Mouse (Mus musculus) stomach, embryonic 14.5 days (tissue): ENCODE results near the gene Trim33. TPM values are rescaled to one million over a fixed set of nuclear protein-coding genes. Genes with fewer than 3 reads are reported as not detected.
A peak's percentile ranks its signal among the peaks of the same experiment; 100 is the strongest.

Experiments used
- ATAC-seq: fragments of 200-750 bp; cut with Nextera tagmentation; 2 replicates; pipeline ENCODE4 v1.8.0; 2017; ENCODE audit warnings: low read depth, moderate TSS enrichment; ENCODE audit not compliant: insufficient number of reproducible peaks, insufficient read depth, low FRiP score
- H3K27ac ChIP-seq: fragments of 300-500 bp; sonication (generic); 2 replicates; pipeline ENCODE4 v1.5.1; 2014; ENCODE audit warnings: mild to moderate bottlenecking, low read length, moderate library complexity, mixed read lengths
- H3K27me3 ChIP-seq: fragments of 300-500 bp; sonication (generic); 2 replicates; pipeline ENCODE4 v1.6.1; 2014; ENCODE audit warnings: low read length, control low read depth, mixed read lengths; ENCODE audit not compliant: control insufficient read depth, insufficient read depth
- H3K36me3 ChIP-seq: fragments of 300-500 bp; sonication (generic); 2 replicates; pipeline ENCODE4 v1.6.1; 2014; ENCODE audit warnings: mild to moderate bottlenecking, control low read depth, low read length, moderate library complexity, mixed read lengths; ENCODE audit not compliant: control insufficient read depth, insufficient read depth
- H3K4me1 ChIP-seq: fragments of 300-500 bp; sonication (generic); 2 replicates; pipeline ENCODE4 v1.6.1; 2014; ENCODE audit warnings: low read length, control low read depth, mixed read lengths; ENCODE audit not compliant: control insufficient read depth, insufficient read depth
- H3K4me2 ChIP-seq: fragments of 300-500 bp; sonication (generic); replicated peaks from 2 replicates; pipeline ENCODE4 v1.6.1; 2014; ENCODE audit warnings: low read depth, low read length, control low read depth
- H3K4me3 ChIP-seq: fragments of 300-500 bp; sonication (generic); 2 replicates; pipeline ENCODE4 v1.5.1; 2014; ENCODE audit warnings: low read depth, low read length, control low read depth
- H3K9ac ChIP-seq: fragments of 300-500 bp; sonication (generic); replicated peaks from 2 replicates; pipeline ENCODE4 v1.6.1; 2014; ENCODE audit warnings: low read depth, mild to moderate bottlenecking, control low read depth, low read length, moderate library complexity, mixed read lengths
- H3K9me3 ChIP-seq: fragments of 300-500 bp; sonication (generic); 2 replicates; pipeline ENCODE4 v1.6.1; 2016; ENCODE audit warnings: low read depth, low read length, control low read depth; ENCODE audit not compliant: control insufficient read depth
- WGBS: fragments of 180-500 bp; shearing (Covaris S2); extraction: QIAGEN DNeasy Blood & Tissue Kit; methylation state at CpG from one replicate; pipeline ENCODE4 v1.1.7; 2014; 5-methylcytosine and 5-hydroxymethylcytosine counted together
- polyA plus RNA-seq: library from polyadenylated mRNA; unstranded; fragments of >200 nt; fragmentation: Nextera tagmentation; extraction: Ambion mirVana; gene quantifications from 2 replicates; pipeline ENCODE4 v1.2.1, GENCODE M21; 2014

The Trim33 gene
- polyA plus RNA-seq, 1 experiment from 2014 or later, result 36.4 TPM

DNA sequence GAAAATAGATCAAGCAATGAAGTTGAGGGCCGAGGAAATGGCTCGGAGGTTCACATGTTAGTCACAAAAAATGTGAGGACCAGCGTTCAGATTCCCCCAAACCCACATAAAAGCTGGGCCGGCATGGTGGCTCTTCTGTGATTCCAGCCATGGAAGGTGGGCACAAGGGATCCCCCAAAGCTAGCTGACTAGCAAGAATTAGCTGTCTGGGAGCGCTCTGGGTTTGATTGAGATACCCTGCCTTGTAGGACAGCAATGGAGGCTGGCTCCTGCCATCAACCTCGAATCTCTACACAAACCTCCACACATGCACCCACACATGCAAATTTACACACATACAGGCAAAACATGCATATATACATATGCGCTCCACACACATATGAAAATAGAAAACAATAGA is 105.4 kb downstream of the Trim33 start:
- H3K9ac ChIP-seq, result no peak overlapping the region
- no peaks in the 10 kb centered on the region for H3K4me1 ChIP-seq
- H3K9me3 ChIP-seq, result no peaks in the 10 kb centered on the region
- 88% methylated on average over 7 of the region's 7 CpGs for WGBS
- H3K27me3 ChIP-seq, result no peaks in the 10 kb centered on the region
- no peaks in the 10 kb centered on the region for H3K36me3 ChIP-seq
- no peak overlapping the region for H3K27ac ChIP-seq
- no peak overlapping the region for H3K4me2 ChIP-seq
- no peak for ATAC-seq
- H3K4me3 ChIP-seq, result no peak overlapping the region

DNA sequence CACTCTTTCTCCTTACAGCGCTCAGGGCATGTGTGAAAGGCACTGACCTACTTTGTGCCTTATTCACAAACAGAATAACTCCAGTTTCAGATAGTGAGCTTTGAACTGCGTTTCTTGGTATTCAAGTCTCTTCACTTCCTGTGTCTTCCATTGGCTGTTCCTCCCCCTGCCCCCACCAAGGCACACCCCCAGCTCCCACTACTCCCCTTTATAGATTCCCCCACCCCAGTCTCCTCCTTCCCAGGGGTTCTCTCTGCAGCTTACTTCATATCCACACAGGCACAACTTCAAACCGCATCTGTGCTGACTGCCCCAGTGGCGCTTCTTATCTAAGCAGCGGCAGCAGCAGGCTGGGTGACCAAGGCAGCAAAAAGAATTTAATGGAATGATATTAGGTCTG is 105.9 kb downstream of the Trim33 start:
- Histone ChIP-seq H3K27me3 (no peaks in the 10 kb centered on the region), H3K4me1 (no peaks in the 10 kb centered on the region), H3K9ac (no peak overlapping the region), H3K36me3 (no peaks in the 10 kb centered on the region), H3K9me3 (no peaks in the 10 kb centered on the region), H3K4me3 (no peak overlapping the region), H3K27ac (no peak overlapping the region), H3K4me2 (no peak overlapping the region)
- ATAC-seq, result no peak
- WGBS, result 69% methylated on average over 5 of the region's 5 CpGs

DNA sequence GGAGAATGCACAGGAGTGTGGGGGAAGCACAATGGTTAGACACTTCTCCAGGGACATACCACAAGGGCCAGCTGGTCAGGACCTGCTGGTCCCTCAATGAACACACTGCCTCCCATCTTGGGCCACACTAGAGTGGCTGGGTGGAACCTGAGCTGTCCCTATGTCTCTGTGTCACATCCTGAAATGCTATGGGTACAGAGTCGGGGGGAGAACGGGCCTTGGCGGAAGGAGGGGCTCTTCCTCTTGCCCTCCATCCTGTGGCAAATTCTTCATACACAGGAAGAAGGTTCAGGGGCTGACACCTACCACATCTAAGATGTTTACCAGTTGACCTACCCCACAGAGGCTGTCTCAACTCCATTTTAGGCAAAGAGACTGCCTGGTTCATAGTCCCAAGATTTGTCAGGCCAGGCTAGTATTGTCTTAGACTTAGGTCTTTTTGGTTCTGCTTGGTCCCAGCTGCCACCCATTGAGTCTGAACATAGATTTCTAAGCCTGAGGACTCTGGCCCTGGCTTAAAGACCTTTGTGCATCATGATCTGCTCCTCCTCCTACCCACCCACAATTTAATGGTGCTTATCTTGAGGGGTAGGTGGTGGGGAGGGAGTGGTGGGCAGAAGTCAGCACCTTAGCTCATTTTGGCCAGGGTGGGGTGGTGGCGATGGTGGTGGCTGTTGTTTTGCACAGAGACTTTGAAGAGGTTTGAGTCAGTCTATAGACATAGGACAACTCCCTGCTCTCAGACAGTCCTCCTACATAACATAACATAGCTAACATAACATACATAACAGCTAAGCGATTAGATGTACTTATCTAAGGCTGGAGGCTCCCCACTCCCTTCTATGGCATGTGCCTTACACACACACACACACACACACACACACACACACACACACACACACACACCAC is 106.5 kb downstream of the Trim33 start:
- WGBS, result 83% methylated on average over 5 of the region's 5 CpGs
- no peak overlapping the region for H3K27ac ChIP-seq
- H3K9me3 ChIP-seq, result no peaks in the 10 kb centered on the region
- no peak overlapping the region for H3K4me3 ChIP-seq
- no peaks in the 10 kb centered on the region for H3K27me3 ChIP-seq
- H3K36me3 ChIP-seq, result no peaks in the 10 kb centered on the region
- no peak for ATAC-seq
- H3K4me1 ChIP-seq, result no peaks in the 10 kb centered on the region
- no peak overlapping the region for H3K4me2 ChIP-seq
- H3K9ac ChIP-seq, result no peak overlapping the region

DNA sequence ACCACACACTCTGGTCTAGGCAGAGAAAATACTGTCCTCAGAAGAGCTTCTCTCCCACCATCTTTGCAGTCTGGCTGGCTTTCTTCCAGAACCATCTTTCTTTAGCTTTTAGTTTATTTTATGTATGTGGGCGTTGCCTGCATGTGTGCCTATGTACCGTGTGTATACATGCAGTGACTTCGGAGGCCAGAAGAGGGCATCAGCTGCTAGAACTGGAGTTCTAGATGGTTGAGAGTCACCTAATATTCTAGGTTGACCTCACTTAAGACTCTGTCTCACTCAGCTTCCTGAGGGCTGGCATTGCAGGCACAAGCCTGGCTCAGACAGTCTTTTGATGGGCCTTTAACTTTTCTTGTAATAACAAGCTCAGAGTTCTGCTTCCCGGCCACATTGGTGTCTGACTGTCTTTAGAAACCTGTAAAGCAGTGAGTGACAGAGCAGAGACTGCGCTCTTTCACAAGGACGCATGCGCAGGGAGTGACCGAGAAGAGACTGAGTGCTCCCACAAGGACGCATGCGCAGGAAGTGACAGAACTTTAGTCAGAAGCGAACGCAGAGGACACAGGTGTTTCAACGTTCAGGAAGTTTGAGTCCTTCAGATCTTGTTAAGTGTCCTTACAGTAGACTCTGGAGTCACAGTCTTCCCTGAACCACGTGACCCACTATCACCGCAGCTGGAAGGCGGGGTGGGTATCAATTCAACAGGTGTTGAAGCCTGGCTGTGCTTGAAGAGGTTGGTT is 107.4 kb downstream of the Trim33 start:
- no peak overlapping the region for H3K9ac ChIP-seq
- no peak for ATAC-seq
- H3K4me3 ChIP-seq, result no peak overlapping the region
- H3K4me2 ChIP-seq, result no peak overlapping the region
- no peaks in the 10 kb centered on the region for H3K27me3 ChIP-seq
- WGBS, result 87% methylated on average over 16 of the region's 16 CpGs
- no peak overlapping the region for H3K27ac ChIP-seq
- H3K4me1 ChIP-seq, result no peaks in the 10 kb centered on the region
- no peaks in the 10 kb centered on the region for H3K36me3 ChIP-seq
- H3K9me3 ChIP-seq, result no peaks in the 10 kb centered on the region

DNA sequence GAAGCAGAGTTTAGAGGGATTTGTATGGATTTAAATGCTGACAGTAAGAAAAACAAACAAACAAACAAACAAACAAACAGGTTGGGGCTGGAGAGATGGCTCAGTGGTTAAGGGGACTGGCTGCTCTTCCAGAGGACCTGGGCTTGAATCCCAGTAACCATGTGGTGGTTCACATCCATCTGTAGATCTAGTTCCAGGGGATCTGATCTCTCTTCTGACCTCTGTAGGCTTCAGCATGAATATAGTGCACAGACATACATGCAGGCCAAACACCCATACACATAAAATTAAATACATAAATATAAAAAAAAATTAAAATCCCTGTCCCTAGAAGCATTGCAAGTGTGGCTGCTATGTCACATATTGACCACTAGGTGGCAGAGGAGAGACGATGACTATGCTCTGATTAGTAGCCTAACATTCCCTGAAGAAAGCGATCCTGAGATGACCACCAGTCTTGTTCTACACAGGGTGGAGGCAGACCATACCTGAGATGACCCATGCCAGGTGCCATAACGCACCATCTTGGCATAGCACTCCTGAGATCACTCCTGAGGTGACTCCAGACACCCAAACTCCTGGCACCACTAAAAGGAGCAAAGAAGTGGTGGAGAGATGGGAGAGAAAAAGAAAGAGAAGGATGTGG is 113.6 kb downstream of the Trim33 start:
- no peak overlapping the region for H3K4me3 ChIP-seq
- H3K36me3 ChIP-seq, result no peaks in the 10 kb centered on the region
- 4% methylated on average over 3 of the region's 3 CpGs for WGBS
- H3K27me3 ChIP-seq, result no peaks in the 10 kb centered on the region
- H3K4me2 ChIP-seq, result no peak overlapping the region
- no peaks in the 10 kb centered on the region for H3K9me3 ChIP-seq
- H3K4me1 ChIP-seq, result no peaks in the 10 kb centered on the region
- no peak overlapping the region for H3K27ac ChIP-seq
- peak; percentile 76; the same call in 1 of the 2 replicates for ATAC-seq
- no peak overlapping the region for H3K9ac ChIP-seq

DNA sequence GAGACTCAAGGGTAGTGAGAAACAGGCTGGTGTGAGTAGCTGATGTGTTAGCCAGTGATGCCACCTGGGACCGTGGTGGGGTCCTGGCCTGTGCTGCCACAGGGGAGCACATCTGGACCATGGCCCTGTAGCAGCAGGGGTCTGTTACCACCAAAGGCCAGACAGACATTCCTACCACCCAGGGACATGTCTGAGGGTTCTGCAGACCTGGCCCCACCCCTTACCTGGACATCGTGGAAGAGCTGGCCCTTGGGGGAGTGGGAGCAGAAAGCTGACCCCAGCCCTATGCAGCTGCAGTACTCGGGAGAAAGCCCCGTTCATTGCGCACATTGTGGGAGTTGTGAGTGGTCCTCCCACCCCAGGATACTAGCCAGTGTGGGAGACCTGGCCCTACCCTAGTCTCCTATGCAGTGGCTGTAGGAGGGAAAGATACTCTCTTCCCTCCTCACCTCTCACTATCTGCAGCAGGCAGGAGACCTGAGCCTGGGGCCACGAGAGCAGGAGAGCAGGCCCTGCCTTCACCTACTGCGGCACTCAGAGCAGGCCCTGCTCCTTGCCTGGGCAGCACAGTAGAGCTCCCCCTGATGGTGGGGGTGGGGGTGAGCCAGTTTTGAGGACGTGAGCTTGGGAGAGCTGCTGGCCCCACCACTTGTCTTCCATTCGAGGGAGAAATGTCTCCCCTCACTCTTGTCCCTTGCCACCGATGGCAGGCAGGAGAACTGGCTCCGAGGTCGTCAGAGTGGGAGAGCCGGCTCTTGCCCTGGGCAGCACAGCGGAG is 114.4 kb downstream of the Trim33 start:
- 86% methylated on average over 14 of the region's 14 CpGs for WGBS
- H3K9me3 ChIP-seq, result no peaks in the 10 kb centered on the region
- ATAC-seq, result peak; percentile 65; the same call in 1 of the 2 replicates
- H3K27me3 ChIP-seq, result no peaks in the 10 kb centered on the region
- no peak overlapping the region for H3K27ac ChIP-seq
- H3K4me2 ChIP-seq, result no peak overlapping the region
- no peak overlapping the region for H3K9ac ChIP-seq
- H3K4me1 ChIP-seq, result no peaks in the 10 kb centered on the region
- no peaks in the 10 kb centered on the region for H3K36me3 ChIP-seq
- H3K4me3 ChIP-seq, result no peak overlapping the region

DNA sequence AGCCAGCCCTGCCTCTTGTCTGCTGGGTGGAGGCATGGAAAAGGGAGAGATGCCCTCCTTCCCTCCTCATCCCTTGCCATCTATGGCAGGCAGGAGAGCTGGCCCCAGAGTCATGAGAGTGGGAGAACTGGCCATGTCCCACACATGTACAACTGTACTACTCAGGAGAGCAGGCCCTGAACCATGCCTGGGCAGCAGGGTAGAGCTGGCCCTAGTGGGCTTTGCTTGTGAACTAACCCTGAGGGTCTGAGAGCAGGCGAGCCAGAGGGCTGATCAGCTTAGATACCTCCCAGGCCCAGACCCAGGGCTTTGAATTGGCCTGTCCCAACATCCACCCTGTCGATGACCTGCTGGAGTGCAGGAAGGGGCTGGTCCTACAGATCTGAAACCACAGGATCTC is 115.0 kb downstream of the Trim33 start:
- H3K9ac ChIP-seq, result no peak overlapping the region
- no peaks in the 10 kb centered on the region for H3K27me3 ChIP-seq
- no peaks in the 10 kb centered on the region for H3K4me1 ChIP-seq
- no peak overlapping the region for H3K27ac ChIP-seq
- ATAC-seq, result no peak
- 81% methylated on average over 2 of the region's 2 CpGs for WGBS
- H3K4me3 ChIP-seq, result no peak overlapping the region
- no peak overlapping the region for H3K4me2 ChIP-seq
- H3K9me3 ChIP-seq, result no peaks in the 10 kb centered on the region
- H3K36me3 ChIP-seq, result no peaks in the 10 kb centered on the region

DNA sequence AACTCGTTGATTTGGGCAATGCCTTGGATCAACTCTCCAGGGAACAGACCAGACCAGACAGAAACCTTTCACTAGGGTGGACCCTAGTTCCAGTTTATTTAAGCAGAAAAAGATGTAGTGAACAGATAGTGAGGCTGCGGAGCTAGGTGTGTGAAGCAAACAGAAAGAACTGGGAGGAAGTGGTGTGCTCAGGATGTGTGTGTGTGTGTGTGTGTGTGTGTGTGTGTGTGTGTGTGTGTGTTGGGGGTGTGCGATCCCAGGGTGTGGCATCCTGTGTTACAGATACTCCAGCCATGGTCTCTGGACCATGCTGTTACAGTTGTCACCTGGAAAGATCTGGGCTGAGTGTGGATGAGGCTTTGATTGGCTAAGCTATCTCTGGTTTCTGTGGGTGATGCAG is 118.4 kb downstream of the Trim33 start:
- H3K4me3 ChIP-seq, result no peak overlapping the region
- WGBS, result 72% methylated on average over 3 of the region's 3 CpGs
- no peaks in the 10 kb centered on the region for H3K9me3 ChIP-seq
- H3K27me3 ChIP-seq, result no peaks in the 10 kb centered on the region
- no peaks in the 10 kb centered on the region for H3K36me3 ChIP-seq
- no peak overlapping the region for H3K4me2 ChIP-seq
- H3K4me1 ChIP-seq, result no peaks in the 10 kb centered on the region
- no peak for ATAC-seq
- no peak overlapping the region for H3K27ac ChIP-seq
- H3K9ac ChIP-seq, result no peak overlapping the region
